Mouse (Mus musculus) stomach, embryonic 15.5 days (tissue): ENCODE data around the gene Mtg2. TPM values are rescaled to one million over a fixed set of nuclear protein-coding genes. Genes with fewer than 3 reads are reported as not detected.

Experiments used
- ATAC-seq: fragments of 200-750 bp; cut with Nextera tagmentation; 2 replicates; pipeline ENCODE4 v1.8.0; 2017; ENCODE audit warnings: low read depth, moderate number of reproducible peaks, moderate TSS enrichment; ENCODE audit not compliant: insufficient read depth, low FRiP score
- H3K27ac ChIP-seq: fragments of 300-500 bp; sonication (generic); 2 replicates; pipeline ENCODE4 v1.5.1; 2015; ENCODE audit warnings: mild to moderate bottlenecking, inconsistent platforms
- H3K27me3 ChIP-seq: fragments of 300-500 bp; sonication (generic); replicated peaks from 2 replicates; pipeline ENCODE4 v1.6.1; 2015; ENCODE audit warnings: inconsistent platforms
- H3K36me3 ChIP-seq: fragments of 300-500 bp; sonication (generic); 2 replicates; pipeline ENCODE4 v1.6.1; 2015; ENCODE audit warnings: inconsistent platforms
- H3K4me1 ChIP-seq: fragments of 300-500 bp; sonication (generic); 2 replicates; pipeline ENCODE4 v1.6.1; 2015; ENCODE audit warnings: inconsistent platforms
- H3K4me2 ChIP-seq: fragments of 300-500 bp; sonication (generic); 2 replicates; pipeline ENCODE4 v1.6.1; 2015; ENCODE audit warnings: mild to moderate bottlenecking, inconsistent platforms
- H3K4me3 ChIP-seq: fragments of 300-500 bp; sonication (generic); replicated peaks from 2 replicates; pipeline ENCODE4 v1.5.1; 2015; ENCODE audit warnings: inconsistent platforms
- H3K9ac ChIP-seq: fragments of 300-500 bp; sonication (generic); 2 replicates; pipeline ENCODE4 v1.6.1; 2015; ENCODE audit warnings: inconsistent platforms
- H3K9me3 ChIP-seq: fragments of 300-500 bp; sonication (generic); 2 replicates; pipeline ENCODE4 v1.6.1; 2016; ENCODE audit warnings: inconsistent platforms
- WGBS: fragments of 180-500 bp; shearing (Covaris S2); methylation state at CpG from one replicate; pipeline ENCODE4 v1.1.7; 2015; 5-methylcytosine and 5-hydroxymethylcytosine counted together
- polyA plus RNA-seq: library from polyadenylated mRNA; unstranded; fragments of >200 nt; fragmentation: Nextera tagmentation; extraction: Ambion mirVana; gene quantifications from 2 replicates; pipeline ENCODE4 v1.2.1, GENCODE M21; 2015

Mtg2 gene
- polyA plus RNA-seq, 1 experiment from 2014 or later: 25.9 TPM

GRCm38 (mm10) chr2:180095711-180096110 is 25.3 kb downstream of the Mtg2 start:
- H3K4me3 ChIP-seq: no peak overlapping the region
- H3K36me3 ChIP-seq: no peaks in the 10 kb centered on the region
- H3K9me3 ChIP-seq: no peaks in the 10 kb centered on the region
- no peaks in the 10 kb centered on the region for H3K4me1 ChIP-seq
- 35% methylated on average over 5 of the region's 5 CpGs for WGBS
- H3K4me2 ChIP-seq: no peak overlapping the region
- H3K27me3 ChIP-seq: peaks cover 17% of the 10 kb centered on the region
- H3K27ac ChIP-seq: no peak overlapping the region
- ATAC-seq: no peak
- no peak overlapping the region for H3K9ac ChIP-seq

GRCm38 (mm10) chr2:180097585-180097984 is 27.2 kb downstream of the Mtg2 start:
- Histone ChIP-seq H3K4me2 (no peak overlapping the region), H3K9me3 (no peaks in the 10 kb centered on the region), H3K4me1 (no peaks in the 10 kb centered on the region), H3K4me3 (no peak overlapping the region), H3K27ac (no peak overlapping the region), H3K36me3 (no peaks in the 10 kb centered on the region), H3K9ac (no peak overlapping the region), H3K27me3 (peaks cover 36% of the 10 kb centered on the region)
- 45% methylated on average over 3 of the region's 3 CpGs for WGBS
- ATAC-seq: no peak

GRCm38 (mm10) chr2:180098167-180098566 is 27.8 kb downstream of the Mtg2 start:
- no peak overlapping the region for H3K4me3 ChIP-seq
- WGBS: 43% methylated on average over 5 of the region's 5 CpGs
- H3K36me3 ChIP-seq: no peaks in the 10 kb centered on the region
- ATAC-seq: no peak
- H3K9ac ChIP-seq: no peak overlapping the region
- peaks cover 42% of the 10 kb centered on the region for H3K27me3 ChIP-seq
- no peak overlapping the region for H3K4me2 ChIP-seq
- H3K27ac ChIP-seq: no peak overlapping the region
- no peaks in the 10 kb centered on the region for H3K9me3 ChIP-seq
- peaks cover 4% of the 10 kb centered on the region; the same call in 1 of the 2 replicates for H3K4me1 ChIP-seq

GRCm38 (mm10) chr2:180099529-180099928 is 29.1 kb downstream of the Mtg2 start:
- WGBS: 4% methylated on average over 15 of the region's 15 CpGs
- H3K4me2 ChIP-seq: no peak overlapping the region
- H3K4me1 ChIP-seq: peaks cover 16% of the 10 kb centered on the region
- H3K27me3 ChIP-seq: peaks cover 54% of the 10 kb centered on the region
- no peaks in the 10 kb centered on the region for H3K9me3 ChIP-seq
- no peak overlapping the region for H3K9ac ChIP-seq
- H3K36me3 ChIP-seq: no peaks in the 10 kb centered on the region
- no peak for ATAC-seq
- no peak overlapping the region for H3K4me3 ChIP-seq
- H3K27ac ChIP-seq: no peak overlapping the region

- Histone ChIP-seq H3K27me3 (peaks cover 66% of the 10 kb centered on the region), H3K36me3 (no peaks in the 10 kb centered on the region), H3K9me3 (no peaks in the 10 kb centered on the region), H3K27ac (no peak overlapping the region), H3K4me2 (peak overlapping the region; percentile 100), H3K4me3 (peak overlapping the region; percentile 51), H3K4me1 (peaks cover 22% of the 10 kb centered on the region), H3K9ac (no peak overlapping the region)
- WGBS: under 1% methylated on average over 54 of the region's 57 CpGs
- no peak for ATAC-seq
Measured at GRCm38 (mm10) chr2:180103151-180103977, 33.0 kb downstream of the Mtg2 start.

- Histone ChIP-seq H3K4me3 (peak within 1 kb of the TSS; percentile 51), H3K27me3 (peaks cover 66% of the 10 kb centered on the region), H3K9ac (no peak within 1 kb of the TSS), H3K36me3 (no peaks in the 10 kb centered on the region), H3K4me1 (peaks cover 22% of the 10 kb centered on the region), H3K4me2 (peak within 1 kb of the TSS; percentile 100), H3K27ac (no peak within 1 kb of the TSS), H3K9me3 (no peaks in the 10 kb centered on the region)
- peak; percentile 82 for ATAC-seq
- WGBS: under 1% methylated on average over 63 of the region's 87 CpGs
Measured at GRCm38 (mm10) chr2:180103978-180104658, 33.7 kb downstream of the Mtg2 start, which contains the start of gene Hrh3. Hrh3 (minus strand) TSS chr2:180104488.

- Histone ChIP-seq H3K27ac (no peak overlapping the region), H3K4me2 (peak overlapping the region; percentile 100), H3K9me3 (no peaks in the 10 kb centered on the region), H3K36me3 (no peaks in the 10 kb centered on the region), H3K27me3 (peaks cover 60% of the 10 kb centered on the region), H3K9ac (no peak overlapping the region), H3K4me1 (peaks cover 22% of the 10 kb centered on the region), H3K4me3 (peak overlapping the region; percentile 51)
- 0 out of 2 replicates have a peak, but pooled peaks have one; percentile 5 for ATAC-seq
- 11% methylated on average over 24 of the region's 24 CpGs for WGBS
Measured at GRCm38 (mm10) chr2:180104659-180105377, 34.4 kb downstream of the Mtg2 start.

- Histone ChIP-seq H3K4me3 (no peak overlapping the region), H3K27me3 (peaks cover 52% of the 10 kb centered on the region), H3K4me2 (no peak overlapping the region), H3K9me3 (no peaks in the 10 kb centered on the region), H3K4me1 (peaks cover 22% of the 10 kb centered on the region), H3K27ac (no peak overlapping the region), H3K36me3 (no peaks in the 10 kb centered on the region), H3K9ac (no peak overlapping the region)
- 31% methylated on average over 8 of the region's 8 CpGs for WGBS
- no peak for ATAC-seq
Measured at GRCm38 (mm10) chr2:180105441-180106190, 35.2 kb downstream of the Mtg2 start.

- peaks cover 22% of the 10 kb centered on the region for H3K4me1 ChIP-seq
- ATAC-seq: no peak
- no peak overlapping the region for H3K4me3 ChIP-seq
- H3K9me3 ChIP-seq: no peaks in the 10 kb centered on the region
- no peak overlapping the region for H3K9ac ChIP-seq
- WGBS: 57% methylated on average over 4 of the region's 4 CpGs
- H3K27ac ChIP-seq: no peak overlapping the region
- no peak overlapping the region for H3K4me2 ChIP-seq
- H3K36me3 ChIP-seq: no peaks in the 10 kb centered on the region
- H3K27me3 ChIP-seq: peaks cover 37% of the 10 kb centered on the region
Measured at GRCm38 (mm10) chr2:180107081-180107480, 36.7 kb downstream of the Mtg2 start.

- 48% methylated on average over 6 of the region's 6 CpGs for WGBS
- Histone ChIP-seq H3K9me3 (no peaks in the 10 kb centered on the region), H3K9ac (no peak overlapping the region), H3K4me2 (no peak overlapping the region), H3K4me3 (no peak overlapping the region), H3K36me3 (no peaks in the 10 kb centered on the region), H3K4me1 (peaks cover 17% of the 10 kb centered on the region), H3K27me3 (peaks cover 25% of the 10 kb centered on the region), H3K27ac (no peak overlapping the region)
- ATAC-seq: no peak
Measured at GRCm38 (mm10) chr2:180108285-180108684, 37.9 kb downstream of the Mtg2 start.
